Mouse (Mus musculus) central nervous system, embryonic 11.5 days (tissue): ENCODE results near the gene Myh14. TPM values are rescaled to one million over a fixed set of nuclear protein-coding genes. Genes with fewer than 3 reads are reported as not detected.

Experiments used
- polyA plus RNA-seq: library from polyadenylated mRNA; depleted of rRNA; stranded (reverse); fragments of >200 nt; gene quantifications from 2 replicates; pipeline ENCODE4 v1.2.3, GENCODE M21; 2012; rRNA removed

The Myh14 gene
- 1.2 TPM in 2 replicates for polyA plus RNA-seq

DNA sequence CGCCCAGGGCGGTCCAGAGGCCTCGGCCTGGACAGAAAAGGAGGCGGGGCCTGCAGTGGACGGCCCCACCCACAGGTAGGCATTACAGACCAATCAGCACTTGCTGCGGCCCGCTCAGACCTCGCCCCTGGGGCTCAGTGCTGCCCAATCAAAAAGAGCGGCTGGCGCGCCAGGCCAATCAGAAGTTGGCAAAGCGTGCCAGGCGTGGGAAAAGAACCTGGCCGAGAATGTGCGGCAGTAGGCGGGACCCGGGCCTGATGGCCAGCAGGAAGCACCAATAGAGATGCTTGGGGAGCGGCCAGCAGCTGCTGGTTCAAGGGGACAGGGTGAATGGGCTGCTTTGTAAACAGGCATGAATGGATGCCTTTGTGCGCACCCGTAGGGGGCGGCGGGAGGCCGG, at the start of gene Myh14:
Gene Myh14, minus strand, starts transcription at position 41 of the 400 bp plus-strand sequence.

DNA sequence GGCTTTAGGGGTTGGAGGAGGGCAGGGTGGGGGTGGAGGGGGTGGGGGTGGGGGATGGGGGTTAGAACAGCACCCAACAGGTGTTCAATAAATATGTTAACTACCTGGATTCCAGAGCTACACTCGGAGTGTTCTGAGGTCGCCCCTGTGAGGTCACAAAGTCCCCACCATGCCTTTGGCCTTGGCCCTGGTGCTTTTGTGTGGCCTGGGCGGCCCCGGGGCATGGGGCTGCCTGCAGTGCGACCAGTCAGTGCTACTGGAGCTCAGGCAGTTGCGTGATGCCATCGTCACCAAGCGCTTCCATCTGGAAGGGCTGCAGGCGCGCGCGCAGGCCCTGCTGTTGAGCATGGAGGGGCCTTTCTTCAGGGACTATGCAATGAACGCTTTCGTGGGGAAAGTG, 37.9 kb upstream of the Myh14 start, which contains the start of gene Izumo2:
Gene Izumo2, plus strand, starts transcription at position 169 of the 400 bp plus-strand sequence.

GRCm38 (mm10) chr7:44590402-44591347, 80.0 kb downstream of the Myh14 start, which contains the start of gene Kcnc3:
Kcnc3 (plus strand) TSS chr7:44590664.

DNA sequence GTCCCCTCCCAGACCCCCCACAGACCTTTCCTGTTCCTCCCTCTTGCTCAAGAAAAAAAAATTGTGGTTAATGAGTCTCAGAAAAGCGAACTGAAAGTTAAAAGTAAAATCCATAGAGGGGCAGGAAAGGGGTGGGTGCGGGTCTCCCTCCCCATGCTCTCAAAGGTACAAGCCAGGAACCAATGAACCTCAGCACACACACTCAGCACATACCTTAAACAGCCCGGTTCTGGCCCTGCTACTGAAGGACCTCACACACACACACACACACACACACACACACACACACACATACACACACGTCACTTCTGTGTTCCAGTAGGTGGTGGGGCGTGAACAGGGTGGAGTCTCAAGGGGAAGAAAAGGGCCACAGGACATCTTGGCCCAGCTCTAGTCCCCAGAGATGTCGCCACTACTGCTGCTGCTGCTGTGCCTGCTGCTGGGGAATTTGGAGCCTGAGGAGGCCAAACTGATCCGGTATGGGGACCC, 98.4 kb downstream of the Myh14 start, which contains the start of gene Napsa:
Gene Napsa, plus strand, starts transcription at position 168 of the 489 bp plus-strand sequence.

Other genes starting within 250 kb of the Myh14 start
- gene Lrrc4b, start 241.8 kb downstream of the Myh14 start, polyA plus RNA-seq = 62.6 and 90.8 TPM in 2 replicates
- gene Aspdh, start 205.5 kb downstream of the Myh14 start, polyA plus RNA-seq = 7.5 and 7.7 TPM in 2 replicates
- 91.6 and 95.2 TPM in 2 replicates for gene Josd2, start 202.9 kb downstream of the Myh14 start, polyA plus RNA-seq
- gene Emc10, start 174.3 kb downstream of the Myh14 start, polyA plus RNA-seq = 102 and 117 TPM in 2 replicates
- 28.7 and 40.6 TPM in 2 replicates for gene Fam71e1, start 174.3 kb downstream of the Myh14 start, polyA plus RNA-seq
- gene Mybpc2, start 146.2 kb downstream of the Myh14 start, polyA plus RNA-seq = 0.01 TPM in 1 of 2 replicates, not detected in the other
- gene Spib, start 138.8 kb downstream of the Myh14 start, polyA plus RNA-seq = 0.07 and 0.09 TPM in 2 replicates
- 107 and 108 TPM in 2 replicates for gene Pold1, start 122.0 kb downstream of the Myh14 start, polyA plus RNA-seq
- gene Nr1h2, start 116.9 kb downstream of the Myh14 start, polyA plus RNA-seq = 76.6 and 80.4 TPM in 2 replicates
- 0.13 and 0.20 TPM in 2 replicates for gene Napsa, start 98.5 kb downstream of the Myh14 start, polyA plus RNA-seq
- 8.0 and 8.3 TPM in 2 replicates for gene Kcnc3, start 80.2 kb downstream of the Myh14 start, polyA plus RNA-seq
- not detected in 2 replicates for gene Izumo2, start 37.9 kb upstream of the Myh14 start, polyA plus RNA-seq
- 29.7 and 35.3 TPM in 2 replicates for gene Vrk3, start 77.6 kb upstream of the Myh14 start, polyA plus RNA-seq
- gene Zfp473, start 80.2 kb upstream of the Myh14 start, polyA plus RNA-seq = 2.1 and 2.2 TPM in 2 replicates
- gene Nup62, start 145.2 kb upstream of the Myh14 start, polyA plus RNA-seq = 72.9 and 96.2 TPM in 2 replicates
- 0.37 and 0.54 TPM in 2 replicates for gene Il4i1, start 145.5 kb upstream of the Myh14 start, polyA plus RNA-seq
- 26.1 and 29.3 TPM in 2 replicates for gene Atf5, start 145.8 kb upstream of the Myh14 start, polyA plus RNA-seq
- gene Akt1s1, start 178.1 kb upstream of the Myh14 start, polyA plus RNA-seq = 101 and 104 TPM in 2 replicates
- gene Tbc1d17, start 178.2 kb upstream of the Myh14 start, polyA plus RNA-seq = 57.2 and 66.8 TPM in 2 replicates
- gene Pnkp, start 186.3 kb upstream of the Myh14 start, polyA plus RNA-seq = 29.5 and 32.5 TPM in 2 replicates
- gene Ptov1, start 198.9 kb upstream of the Myh14 start, polyA plus RNA-seq = 453 and 647 TPM in 2 replicates
- 151 and 183 TPM in 2 replicates for gene Med25, start 221.9 kb upstream of the Myh14 start, polyA plus RNA-seq
- 23.0 and 29.3 TPM in 2 replicates for gene Fuz, start 225.2 kb upstream of the Myh14 start, polyA plus RNA-seq